Mouse (Mus musculus): Measurements from ENCODE around the gene Gm4792. TPM values are rescaled to one million over a fixed set of nuclear protein-coding genes. Genes with fewer than 3 reads are reported as not detected.

Gene Gm4792
- total RNA-seq, 1 experiment from 2014 or later = not detected

DNA sequence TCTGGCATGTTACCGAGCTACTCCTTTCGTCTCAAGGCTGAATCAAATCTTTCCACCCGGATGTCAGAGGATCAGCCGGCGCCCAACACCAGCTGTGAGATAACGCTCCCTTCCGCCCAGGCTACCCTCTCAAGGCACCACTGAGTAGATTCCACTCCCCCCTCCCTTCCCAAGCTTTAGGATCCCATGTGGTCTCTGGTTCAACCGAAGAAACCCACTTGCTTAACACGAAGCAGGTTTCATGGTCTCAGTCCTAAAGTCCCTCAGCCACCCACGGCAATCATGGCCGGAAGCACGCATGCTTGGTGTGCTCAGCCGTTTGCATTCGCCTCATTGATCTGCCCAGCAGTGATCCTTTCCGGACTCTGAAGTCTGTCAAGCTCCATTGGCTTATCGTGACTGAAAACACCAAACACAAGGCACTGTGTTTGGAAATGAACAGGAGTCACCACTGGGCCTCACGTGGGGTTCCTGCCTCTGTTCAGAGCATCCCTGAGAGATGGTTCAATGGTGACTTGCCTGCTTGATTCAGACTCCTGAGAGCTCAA lies 45.2 kb downstream of the Gm4792 start:
- ATAC-seq (ENCODE audit: extremely low read depth, insufficient number of reproducible peaks, low FRiP score, poor library complexity, severe bottlenecking) = no peak

DNA sequence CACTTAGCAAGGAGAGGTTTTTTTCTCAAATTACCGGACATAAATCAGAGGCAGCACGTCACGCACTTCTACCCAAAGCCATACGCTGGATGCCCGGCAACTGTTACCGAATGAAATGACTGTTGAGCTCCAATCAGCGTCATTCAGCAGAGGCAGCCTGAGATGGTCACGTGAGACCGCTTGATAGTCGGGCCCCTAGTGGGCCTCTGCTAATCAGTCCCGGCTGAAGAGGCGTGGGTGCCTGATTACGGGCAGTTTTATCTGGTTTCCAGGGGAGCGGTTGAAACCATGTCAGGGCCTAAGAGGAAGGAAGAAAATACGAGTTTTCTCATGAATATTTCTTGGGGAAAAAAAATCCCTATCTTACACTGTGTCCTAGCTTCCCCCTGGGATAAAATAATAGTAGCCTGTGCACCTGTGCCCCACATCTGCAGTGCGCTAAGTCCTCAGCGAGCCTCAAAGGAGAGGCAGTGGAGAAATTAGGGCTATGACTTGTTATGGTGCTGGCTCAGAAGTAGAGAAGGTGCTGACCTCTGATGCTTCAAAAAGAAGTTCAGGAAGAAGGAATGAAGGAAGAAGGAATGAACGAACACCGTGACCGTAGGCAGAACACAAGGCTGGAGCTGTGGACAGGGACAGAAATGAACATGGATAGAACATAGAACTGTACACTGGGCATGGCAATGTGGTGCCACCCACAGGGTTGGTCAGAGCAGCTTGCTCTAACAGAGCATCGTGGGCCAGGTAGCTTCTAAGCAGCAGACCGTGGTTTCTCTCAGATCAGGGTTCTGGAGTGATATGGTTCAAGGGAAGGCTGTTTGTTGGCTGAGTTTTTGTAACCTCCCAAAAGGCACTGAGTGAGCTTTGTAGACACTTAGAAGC lies 48.7 kb downstream of the Gm4792 start:
- no peak for ATAC-seq (ENCODE audit: extremely low read depth, insufficient number of reproducible peaks, low FRiP score, poor library complexity, severe bottlenecking)

GRCm38 (mm10) chr10:94247748-94248349 lies 50.7 kb downstream of the Gm4792 start:
- no peak for ATAC-seq (ENCODE audit: extremely low read depth, insufficient number of reproducible peaks, low FRiP score, poor library complexity, severe bottlenecking)

Other genes with a start within 250 kb of the Gm4792 start
- gene Nr2c1, start 150.7 kb downstream of the Gm4792 start, total RNA-seq (2017) = 3.3 and 3.4 TPM in 2 replicates
- 62.4 and 73.1 TPM in 2 replicates for gene Ndufa12, start 100.0 kb downstream of the Gm4792 start, total RNA-seq (2017)
- gene Tmcc3, start 13.2 kb upstream of the Gm4792 start, total RNA-seq (2017) = 15.4 and 21.1 TPM in 2 replicates